Mouse (Mus musculus): ENCODE data around the gene Vmn2r45. TPM values are rescaled to one million over a fixed set of nuclear protein-coding genes. Genes with fewer than 3 reads are reported as not detected.
"Not testable (repeated sequence)": the region's sequence is repeated elsewhere in the genome, so short reads cannot be mapped to it uniquely, and the experiment has no call there.

Vmn2r45 gene
- not detected in 2 replicates for polyA plus RNA-seq (2016; fragmentation: Nextera tagmentation; extraction: Ambion mirVana)

GRCm38 (mm10) chr7:8488975-8489374 lies at the start of gene Vmn2r45:
Gene Vmn2r45, minus strand, starts transcription at chr7:8489075.
- not testable (repeated sequence) for H3K9me3 ChIP-seq; H3K4me1 ChIP-seq; H3K36me3 ChIP-seq (replicated peaks); H3K4me3 ChIP-seq (replicated peaks); ATAC-seq (ENCODE audit: low FRiP score); H3K9ac ChIP-seq; H3K27ac ChIP-seq; H3K27me3 ChIP-seq; H3K4me2 ChIP-seq
- 57% methylated on average over 2 of the region's 2 CpGs for WGBS

Other genes with a start within 250 kb of the Vmn2r45 start
- gene Vmn2r43, start 228.5 kb downstream of the Vmn2r45 start, polyA plus RNA-seq (2016; fragmentation: Nextera tagmentation; extraction: Ambion mirVana), result not detected in 2 replicates
- not detected in 2 replicates for gene Vmn2r44, start 105.7 kb downstream of the Vmn2r45 start, polyA plus RNA-seq (2016; fragmentation: Nextera tagmentation; extraction: Ambion mirVana)

Measured in forebrain, embryonic 12.5 days (tissue).